Mouse (Mus musculus): Measurements from ENCODE around the gene Ceacam19.

The Ceacam19 gene

GRCm38 (mm10) chr7:19840936-19841335 lies 46.8 kb downstream of the Ceacam19 start:
- ATAC-seq (ENCODE audit: low TSS enrichment) = no peak

GRCm38 (mm10) chr7:19840371-19840770 lies 47.4 kb downstream of the Ceacam19 start:
- ATAC-seq (ENCODE audit: low TSS enrichment) = no peak

- ATAC-seq (ENCODE audit: low TSS enrichment) = no peak
These were observed 50.9 kb downstream of the Ceacam19 start for GRCm38 (mm10) chr7:19836843-19837242.

DNA sequence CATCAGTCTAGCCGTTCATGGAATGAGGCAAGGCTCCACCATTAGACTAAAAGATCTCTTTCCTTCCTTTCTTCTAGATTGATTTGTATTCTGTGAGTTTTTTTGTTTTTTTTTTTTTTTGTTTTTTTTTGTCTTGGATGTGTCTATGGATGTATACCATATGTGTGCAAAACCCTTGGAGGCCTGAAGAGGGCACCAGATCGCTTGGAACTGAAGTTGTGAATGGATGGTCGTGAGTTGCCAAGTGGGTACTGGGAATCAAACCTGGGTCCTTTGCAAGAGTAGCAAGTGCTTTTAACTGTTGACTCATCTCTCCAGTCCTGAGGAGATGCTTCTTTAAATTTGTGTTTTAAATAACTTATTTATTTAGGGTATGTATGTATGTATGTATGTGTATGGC lies 53.7 kb downstream of the Ceacam19 start:
- no peak for ATAC-seq (ENCODE audit: low TSS enrichment)

DNA sequence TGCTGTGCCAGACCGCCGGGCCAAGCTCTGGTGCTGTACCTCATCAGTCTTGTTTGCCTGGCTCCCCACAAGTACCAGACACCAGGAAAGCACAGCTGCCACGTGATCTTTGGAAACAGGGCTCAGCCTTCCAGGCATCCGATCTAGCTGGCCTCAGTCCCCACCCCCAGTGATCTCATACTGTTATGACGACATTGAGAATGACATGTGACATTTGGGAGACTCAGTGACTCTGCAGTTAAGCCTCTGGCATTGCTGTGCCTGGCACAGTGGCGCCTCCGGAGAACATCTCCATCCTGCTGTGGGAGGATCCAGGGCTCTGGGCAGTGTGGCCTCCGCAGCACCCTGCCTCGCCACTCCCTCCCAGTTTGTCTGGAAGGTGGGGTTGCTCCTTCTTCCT lies 55.9 kb downstream of the Ceacam19 start:
- ATAC-seq (ENCODE audit: low TSS enrichment) = no peak

- ATAC-seq (ENCODE audit: low TSS enrichment) = peak; percentile 27; the same call in 1 of the 2 replicates
These were observed 57.0 kb downstream of the Ceacam19 start for GRCm38 (mm10) chr7:19830682-19831156.

DNA sequence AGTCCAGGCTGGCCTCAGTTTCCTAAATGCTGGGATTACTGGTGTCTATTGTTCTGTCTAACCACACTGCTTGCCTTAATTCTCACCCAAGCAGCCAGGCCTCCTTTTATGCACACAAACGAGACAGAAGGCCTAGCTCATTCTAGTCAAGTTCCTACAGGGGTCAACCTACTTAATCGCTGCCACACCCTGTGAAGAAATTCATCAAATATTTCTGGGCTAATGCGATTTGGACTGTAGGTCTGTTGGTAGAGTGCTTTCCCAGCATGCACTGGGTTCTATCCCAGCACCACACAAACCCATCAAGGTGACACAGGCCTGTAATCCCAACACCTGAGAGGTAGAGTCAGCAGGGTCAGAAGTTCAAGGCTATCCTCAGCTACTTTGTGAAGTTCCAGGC lies 58.1 kb downstream of the Ceacam19 start:
- no peak for ATAC-seq (ENCODE audit: low TSS enrichment)

DNA sequence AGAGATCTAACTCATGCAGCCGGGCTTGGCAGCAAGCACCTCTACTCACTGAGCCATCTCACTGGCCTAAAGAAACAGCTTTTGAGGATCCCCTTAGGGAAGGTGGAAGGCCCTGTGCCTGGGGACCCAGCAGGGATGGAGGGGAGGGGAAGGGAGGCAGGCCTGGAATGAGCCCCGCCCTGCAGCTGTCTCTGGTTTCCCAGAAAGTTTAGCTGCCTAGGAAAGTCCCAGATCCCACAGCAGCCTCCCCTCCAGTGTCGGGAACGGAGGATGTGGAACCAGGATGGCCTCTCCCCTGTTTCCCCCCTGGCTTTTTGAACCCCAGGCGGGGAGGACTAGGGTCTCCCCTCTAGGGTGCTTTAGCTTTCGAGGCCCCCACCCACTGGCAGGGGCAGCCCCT lies 61.0 kb downstream of the Ceacam19 start:
- ATAC-seq (ENCODE audit: low TSS enrichment) = no peak
